Mouse (Mus musculus): ENCODE measurements around the gene Ppil4. TPM values are rescaled to one million over a fixed set of nuclear protein-coding genes. Genes with fewer than 3 reads are reported as not detected.

Ppil4 gene
- total RNA-seq, 2 experiments from 2014 or later = 27.3 to 36.6 TPM

GRCm38 (mm10) chr10:7845991-7846390 is 53.3 kb downstream of the Ppil4 start:
- DNase-seq (ENCODE audit: low spot score in 2 of 2) = no peak
- intact Hi-C loops (cut with DNase I) = no loop called here

DNA sequence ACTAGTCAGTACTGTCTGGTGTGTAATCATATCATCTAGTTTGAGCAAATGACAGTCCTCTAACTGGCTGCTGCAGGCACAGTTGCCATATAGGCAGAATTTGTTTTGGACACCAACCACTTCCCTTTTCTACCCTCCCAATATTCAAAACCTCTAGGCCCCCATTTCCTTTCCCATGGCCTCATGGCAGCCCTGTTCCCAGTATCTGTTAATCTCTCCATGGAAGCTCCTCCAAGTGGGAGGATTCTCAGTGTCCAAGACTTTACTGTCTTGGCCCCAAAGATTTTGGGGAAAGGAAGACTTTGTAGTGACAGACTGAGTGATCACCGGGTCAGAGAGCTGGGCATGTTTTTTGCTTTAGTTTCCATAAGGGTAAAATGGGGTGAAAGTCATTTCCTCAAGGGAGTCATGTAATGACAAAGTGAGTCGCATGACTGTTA is 54.5 kb downstream of the Ppil4 start:
- intact Hi-C loops (cut with DNase I) = no loop called here

GRCm38 (mm10) chr10:7851891-7852290 is 59.2 kb downstream of the Ppil4 start:
- no peak for DNase-seq (ENCODE audit: low spot score in 2 of 2)
- intact Hi-C loops (cut with DNase I) = no loop called here

More for the DNA sequence above, 54.5 kb downstream of the Ppil4 start:
- no peak for DNase-seq (ENCODE audit: low spot score in 2 of 2)

GRCm38 (mm10) chr10:7860494-7860893 is 67.8 kb downstream of the Ppil4 start:
- intact Hi-C loops (cut with DNase I) = no loop called here
- no peak for DNase-seq (ENCODE audit: low spot score in 2 of 2)

- no peak for DNase-seq (ENCODE audit: low spot score in 2 of 2)
- intact Hi-C loops (cut with DNase I) = no loop called here
These were observed 68.7 kb downstream of the Ppil4 start for GRCm38 (mm10) chr10:7861259-7861936.

DNA sequence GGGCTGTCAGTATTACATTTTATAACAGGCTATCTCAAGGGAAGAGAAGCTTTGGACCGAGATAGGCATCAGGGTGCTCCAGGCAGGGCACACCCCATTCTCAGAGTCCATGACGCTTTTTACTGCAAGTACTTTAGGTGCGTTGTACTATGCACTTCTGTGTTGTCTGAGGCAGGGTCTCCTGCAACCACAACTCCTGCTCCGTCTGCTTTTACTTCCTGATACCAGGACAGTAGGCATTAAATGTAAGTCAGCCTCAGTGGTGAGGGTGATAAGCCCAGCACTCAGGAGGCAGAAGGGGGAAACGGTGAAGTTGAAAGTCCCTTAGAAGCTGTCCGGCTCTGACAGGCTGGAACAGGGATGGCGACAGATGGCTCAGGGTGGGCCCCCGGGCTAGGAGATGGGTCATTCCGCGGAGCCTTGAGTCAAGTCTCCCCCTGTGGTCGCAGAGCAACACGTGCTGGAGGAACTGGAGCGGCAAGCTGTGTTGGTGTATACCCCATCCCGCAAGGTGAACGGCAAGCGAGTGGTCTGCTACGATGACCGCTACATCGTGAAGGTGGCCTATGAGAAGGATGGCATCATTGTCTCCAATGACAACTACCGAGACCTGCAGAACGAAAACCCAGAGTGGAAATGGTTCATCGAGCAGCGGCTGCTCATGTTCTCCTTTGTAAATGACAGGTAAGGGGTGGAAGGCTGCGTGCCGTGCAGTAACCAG is 69.4 kb downstream of the Ppil4 start:
- no peak for DNase-seq (ENCODE audit: low spot score in 2 of 2)
- intact Hi-C loops (cut with DNase I) = no loop called here

DNA sequence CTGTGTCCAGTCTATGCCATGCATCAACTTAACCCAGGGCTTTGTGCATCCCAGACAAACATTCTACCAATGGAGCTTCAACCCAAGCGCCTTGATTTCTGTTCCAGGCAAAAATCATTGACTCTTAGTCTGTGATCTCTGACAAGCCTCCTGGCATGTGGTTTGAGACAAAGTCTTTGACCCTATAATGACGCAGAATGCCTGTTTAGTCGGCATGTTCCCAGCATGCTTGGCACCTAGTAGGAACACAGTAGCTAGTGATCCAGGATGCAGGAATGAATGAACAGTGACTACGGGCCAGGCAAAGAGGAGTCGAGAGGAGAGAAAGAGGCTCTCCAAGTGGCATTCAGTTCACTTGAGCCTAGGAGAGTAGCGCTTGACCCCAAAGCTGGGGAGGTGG is 70.7 kb downstream of the Ppil4 start:
- no peak for DNase-seq (ENCODE audit: low spot score in 2 of 2)
- intact Hi-C loops (cut with DNase I) = no loop called here

GRCm38 (mm10) chr10:7864184-7864583 is 71.5 kb downstream of the Ppil4 start:
- DNase-seq (ENCODE audit: low spot score in 2 of 2) = no peak
- intact Hi-C loops (cut with DNase I) = no loop called here

DNA sequence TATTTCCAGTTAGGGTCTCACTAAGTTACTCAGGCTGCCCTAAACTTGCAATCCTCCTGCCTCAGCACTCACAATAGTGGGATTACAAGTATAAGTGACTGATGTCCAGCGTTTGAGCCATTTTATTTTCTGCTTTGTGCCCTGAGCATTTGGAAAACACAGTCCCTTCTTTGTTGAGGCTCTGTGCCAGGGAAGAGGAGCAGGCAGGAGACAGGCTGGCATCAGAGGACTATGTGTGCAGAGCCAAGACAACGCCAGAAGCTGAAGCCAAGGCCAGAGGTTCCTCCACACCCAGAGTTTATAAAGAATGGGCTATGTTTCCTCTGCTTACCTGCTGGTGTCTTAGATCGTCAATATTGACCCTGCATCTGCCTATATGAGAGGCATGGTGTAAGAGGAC is 72.1 kb downstream of the Ppil4 start:
- intact Hi-C loops (cut with DNase I) = no loop called here

GRCm38 (mm10) chr10:7866762-7867665 is 74.3 kb downstream of the Ppil4 start:
- intact Hi-C loops (cut with DNase I) = no loop called here
- no peak for DNase-seq (ENCODE audit: low spot score in 2 of 2)

More for the DNA sequence above, 72.1 kb downstream of the Ppil4 start:
- no peak for DNase-seq (ENCODE audit: low spot score in 2 of 2)

- intact Hi-C loops (cut with DNase I) = no loop called here
These were observed 75.0 kb downstream of the Ppil4 start for GRCm38 (mm10) chr10:7867666-7868030.

DNA sequence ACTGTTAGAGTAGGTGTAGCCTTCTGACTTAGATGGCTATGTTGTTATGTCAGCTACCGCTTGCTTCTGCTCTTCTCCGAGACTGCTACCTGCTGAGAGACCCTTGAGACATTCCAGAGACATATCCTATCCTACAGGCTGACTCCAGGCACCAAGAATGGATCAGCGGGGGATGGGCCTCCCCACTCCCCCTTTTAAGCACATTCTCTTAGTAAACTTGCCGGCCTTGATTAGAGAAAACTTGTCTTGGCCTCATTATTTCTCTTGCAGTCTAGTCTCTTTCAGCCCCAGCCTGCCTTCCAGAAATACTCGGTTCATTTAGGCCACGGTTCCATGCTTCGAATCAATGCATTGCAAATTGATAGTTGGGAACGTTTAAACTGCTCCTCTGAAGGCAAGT is 77.1 kb downstream of the Ppil4 start:
- DNase-seq (ENCODE audit: low spot score in 2 of 2) = no peak
- intact Hi-C loops (cut with DNase I) = no loop called here

More at GRCm38 (mm10) chr10:7867666-7868030, 75.0 kb downstream of the Ppil4 start:
- no peak for DNase-seq (ENCODE audit: low spot score in 2 of 2)

DNA sequence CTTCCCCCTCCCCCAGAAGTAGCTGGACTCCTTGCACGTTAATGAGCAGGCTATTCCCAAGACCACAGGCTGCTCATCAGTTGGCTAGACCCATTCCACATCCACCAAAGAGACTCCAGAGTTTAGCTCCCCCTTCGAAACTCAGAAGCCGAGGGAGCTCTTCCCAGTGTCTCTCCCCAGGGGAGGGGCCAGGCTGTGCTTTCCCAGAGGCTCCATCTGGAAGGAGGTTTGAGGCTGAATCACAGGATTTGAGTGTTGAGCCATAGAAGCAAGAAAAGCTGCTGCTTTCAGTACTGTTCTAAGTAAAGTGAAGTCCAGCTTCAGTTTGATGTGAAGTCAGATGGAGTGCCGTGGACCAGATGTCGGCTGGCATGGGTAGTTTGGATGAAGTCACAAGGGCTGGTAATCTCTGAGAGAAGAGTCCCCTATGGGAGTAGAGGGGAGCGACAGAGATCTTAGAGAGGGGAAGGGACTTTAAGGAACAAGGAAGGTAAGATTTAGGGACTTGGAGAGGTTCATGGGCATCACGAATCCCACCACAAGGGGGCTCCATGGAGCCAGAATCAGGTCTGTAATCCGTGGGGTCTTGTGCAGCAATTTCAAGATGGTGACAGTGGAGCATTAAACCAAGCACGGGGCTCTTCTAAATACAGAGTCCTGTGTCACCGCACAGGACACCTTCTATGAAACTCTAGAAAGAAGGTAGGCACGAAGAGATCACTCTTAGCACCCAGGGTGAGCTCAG is 78.1 kb downstream of the Ppil4 start:
- DNase-seq (ENCODE audit: low spot score in 2 of 2) = peak; percentile 52 to 54
- intact Hi-C loops (cut with DNase I) = no loop called here

GRCm38 (mm10) chr10:7871381-7872020 is 78.8 kb downstream of the Ppil4 start:
- no peak for DNase-seq (ENCODE audit: low spot score in 2 of 2)
- intact Hi-C loops (cut with DNase I) = no loop called here

Small RNA genes within 50 kb of the gene (microRNA-seq; reads per million reads assigned to microRNA genes)
- gene Mir5104 = not detected

Other genes with a start within 250 kb of the Ppil4 start
- gene Lrp11, start 203.1 kb upstream of the Ppil4 start, total RNA-seq (2021) = 100 to 1,000 TPM; 137 to 167 TPM
- 1 to 10 TPM; 4.4 to 4.5 TPM for gene Nup43, start 125.4 kb upstream of the Ppil4 start, total RNA-seq (2021)
- 100 to 1,000 TPM; 179 to 195 TPM for gene Pcmt1, start 111.8 kb upstream of the Ppil4 start, total RNA-seq (2021)
- gene Lats1, start 111.7 kb upstream of the Ppil4 start, total RNA-seq (2021) = 10 to 100 TPM; 30.3 to 34.3 TPM
- gene Katna1, start 66.9 kb upstream of the Ppil4 start, total RNA-seq (2021) = 10 to 100 TPM; 12.4 to 17.5 TPM
- 10 to 100 TPM; 20.2 to 20.9 TPM for gene Ginm1, start 67 bp upstream of the Ppil4 start, total RNA-seq (2021)
- gene Zc3h12d, start 39.6 kb downstream of the Ppil4 start, total RNA-seq (2021) = under 1 TPM in 1 of 2 experiments, not detected in 1; 0.12 TPM
- gene Tab2, start 163.3 kb downstream of the Ppil4 start, total RNA-seq (2021) = 10 to 100 TPM; 49.7 to 60.2 TPM